Mouse (Mus musculus): ENCODE results near the gene Kir3dl2.
A peak's percentile ranks its signal among the peaks of the same experiment; 100 is the strongest.
"Not testable (repeated sequence)": the region's sequence is repeated elsewhere in the genome, so short reads cannot be mapped to it uniquely, and the experiment has no call there.

Gene Kir3dl2

DNA sequence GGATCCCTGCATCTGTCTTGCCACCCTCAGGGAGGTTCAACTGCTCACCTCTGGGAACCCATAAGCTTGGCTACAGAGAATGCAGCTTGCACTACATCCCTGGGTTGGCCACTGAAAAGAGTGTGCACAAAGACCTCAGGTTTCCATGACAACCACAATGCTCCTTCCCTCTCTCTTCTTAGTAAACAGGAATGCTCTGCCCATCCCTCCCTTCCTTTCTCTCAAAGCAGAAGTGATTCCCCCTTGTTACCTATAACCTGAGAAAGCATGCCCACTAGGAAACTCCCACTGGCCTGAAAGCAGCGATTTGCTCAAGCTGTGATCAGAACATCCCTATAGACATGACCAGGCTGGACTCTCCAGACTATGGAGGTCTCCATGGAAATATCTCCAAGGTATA, at the start of gene Kir3dl2:
TSS of gene Kir3dl2 (minus strand) at position 101 of the 400 bp plus-strand sequence.
- not testable (repeated sequence) for DNase-seq (ENCODE audit: low spot score in 2 of 2)

DNA sequence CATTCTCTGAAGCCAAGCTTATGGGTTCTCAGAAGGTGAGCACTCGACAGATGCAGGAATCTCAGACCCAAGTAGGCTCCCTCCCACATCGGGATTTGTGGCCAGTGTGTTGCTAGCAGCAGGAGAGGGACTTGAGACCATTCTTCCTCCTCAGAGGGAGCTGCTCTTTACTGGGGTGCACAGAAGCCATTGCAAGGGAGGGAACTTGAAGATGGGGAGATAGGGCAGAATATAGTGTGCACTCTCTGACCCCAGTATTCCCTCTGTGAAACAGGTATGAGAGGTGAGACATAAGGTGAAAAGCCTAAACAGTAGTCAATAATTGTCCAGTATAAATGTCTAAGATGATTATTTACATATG, 47.0 kb upstream of the Kir3dl2 start:
- peak in 1 of 2 experiments; percentile 42 for DNase-seq (ENCODE audit: low spot score in 2 of 2)

DNA sequence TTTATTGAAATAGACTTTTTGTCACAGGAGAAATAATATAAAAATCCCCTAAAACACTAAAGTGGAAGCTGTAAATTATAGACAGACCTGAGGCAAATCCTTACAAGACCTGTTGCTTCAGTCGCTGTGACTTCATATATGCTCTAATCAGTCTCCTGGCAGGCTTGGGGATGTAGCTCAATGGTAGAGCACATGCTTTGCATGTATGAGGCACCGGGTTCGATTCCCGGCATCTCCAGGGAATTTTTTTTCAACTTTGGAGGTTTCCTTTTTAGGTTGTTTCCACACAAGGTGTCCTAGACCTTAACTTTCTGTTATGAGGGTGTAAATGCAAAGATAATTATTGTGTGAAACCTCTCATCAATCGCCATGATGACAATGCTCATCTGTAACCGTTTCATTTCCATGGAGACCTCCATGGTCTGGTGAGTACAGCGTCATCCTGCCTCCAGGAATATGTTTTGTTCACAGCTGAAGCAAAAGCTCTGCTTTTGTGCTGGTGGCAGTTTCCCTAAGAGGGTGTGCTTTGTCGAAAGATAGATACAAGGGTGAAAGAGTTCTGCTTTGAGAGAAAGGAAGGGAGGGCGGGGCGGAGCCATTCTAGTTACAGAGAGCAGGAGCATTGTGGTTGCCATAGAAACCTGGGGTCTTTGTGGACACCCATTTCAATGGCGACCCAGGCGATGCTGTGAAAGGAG, 46.5 kb upstream of the Kir3dl2 start, which contains the start of gene Tceal3:
TSS of gene Tceal3 (plus strand) at position 644 of the 698 bp plus-strand sequence.
- peak; percentile 67 to 68 for DNase-seq (ENCODE audit: low spot score in 2 of 2)

DNA sequence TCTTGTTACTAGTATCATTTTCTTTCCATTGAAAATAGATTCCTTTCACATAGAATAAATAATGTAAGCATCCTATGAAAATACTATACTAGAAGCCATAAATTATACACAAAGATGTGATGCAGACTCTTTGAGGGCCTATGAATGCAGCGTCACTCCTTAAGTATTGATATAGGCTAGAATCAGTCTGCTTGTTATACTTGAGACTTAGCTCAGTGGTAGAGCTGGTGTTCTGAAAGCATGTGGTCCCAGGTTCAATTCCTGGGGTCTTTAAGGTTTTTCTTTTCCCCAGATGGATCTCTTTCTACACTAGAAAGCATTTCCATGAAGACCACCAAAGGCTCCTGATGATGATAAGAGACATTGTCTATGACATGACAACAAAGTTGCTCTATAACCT, 40.8 kb upstream of the Kir3dl2 start:
- no peak for DNase-seq (ENCODE audit: low spot score in 2 of 2)

DNA sequence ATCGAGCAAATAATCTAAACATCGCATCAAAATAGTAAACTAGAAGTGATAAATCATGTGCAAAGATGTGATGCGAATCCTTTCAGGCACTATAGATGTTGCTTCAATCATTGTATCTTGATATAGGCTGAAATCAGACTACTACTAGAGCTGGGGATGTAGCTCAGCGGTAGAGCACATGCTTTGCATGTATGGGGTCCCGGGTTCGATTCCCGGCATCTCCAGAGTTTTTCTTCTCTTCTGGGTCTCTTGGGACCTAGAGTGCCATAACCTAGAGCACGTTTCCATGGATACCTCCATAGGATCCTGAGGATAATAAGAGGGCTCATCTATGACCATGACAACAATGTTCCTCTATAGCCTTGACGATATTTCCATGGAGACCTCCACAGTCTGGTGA, 25.2 kb upstream of the Kir3dl2 start:
- DNase-seq (ENCODE audit: low spot score in 2 of 2), result not testable (repeated sequence)

DNA sequence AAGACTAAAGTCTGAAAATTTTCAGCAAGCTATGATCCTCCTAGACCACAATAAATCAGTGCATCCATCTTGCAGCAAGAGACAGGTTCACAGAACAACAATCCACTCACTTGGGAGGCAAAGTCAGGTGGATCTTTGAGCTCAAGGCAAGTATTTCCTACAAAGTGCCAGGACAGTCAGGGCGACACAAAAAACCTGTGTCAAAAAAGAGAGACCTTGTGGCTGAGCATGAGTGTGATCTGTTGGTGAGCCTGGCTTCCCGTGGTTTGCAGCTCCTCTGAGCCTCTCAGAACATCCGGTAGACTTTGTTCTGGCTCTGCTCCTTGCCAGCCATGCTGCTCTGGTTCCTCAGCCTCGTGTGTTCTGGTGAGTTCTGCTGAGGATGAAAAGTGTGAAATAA, 26.2 kb downstream of the Kir3dl2 start, which contains the start of gene Kir3dl1:
TSS of gene Kir3dl1 (plus strand) at position 301 of the 400 bp plus-strand sequence.
- not testable (repeated sequence) for DNase-seq (ENCODE audit: low spot score in 2 of 2)

Data from frontal cortex, postnatal 25 days (tissue).